Mouse (Mus musculus) thymus, postnatal 36 days (tissue): ENCODE data around the gene Ubc.
"Not testable (repeated sequence)": the region's sequence is repeated elsewhere in the genome, so short reads cannot be mapped to it uniquely, and the experiment has no call there.

Source experiments
- DNase-seq, 2 experiments: peaks; one replicate each; pipeline ENCODE4 v3.0.0; 2022; ENCODE audit warnings: mixed read lengths in 2 of 2

The Ubc gene

DNA sequence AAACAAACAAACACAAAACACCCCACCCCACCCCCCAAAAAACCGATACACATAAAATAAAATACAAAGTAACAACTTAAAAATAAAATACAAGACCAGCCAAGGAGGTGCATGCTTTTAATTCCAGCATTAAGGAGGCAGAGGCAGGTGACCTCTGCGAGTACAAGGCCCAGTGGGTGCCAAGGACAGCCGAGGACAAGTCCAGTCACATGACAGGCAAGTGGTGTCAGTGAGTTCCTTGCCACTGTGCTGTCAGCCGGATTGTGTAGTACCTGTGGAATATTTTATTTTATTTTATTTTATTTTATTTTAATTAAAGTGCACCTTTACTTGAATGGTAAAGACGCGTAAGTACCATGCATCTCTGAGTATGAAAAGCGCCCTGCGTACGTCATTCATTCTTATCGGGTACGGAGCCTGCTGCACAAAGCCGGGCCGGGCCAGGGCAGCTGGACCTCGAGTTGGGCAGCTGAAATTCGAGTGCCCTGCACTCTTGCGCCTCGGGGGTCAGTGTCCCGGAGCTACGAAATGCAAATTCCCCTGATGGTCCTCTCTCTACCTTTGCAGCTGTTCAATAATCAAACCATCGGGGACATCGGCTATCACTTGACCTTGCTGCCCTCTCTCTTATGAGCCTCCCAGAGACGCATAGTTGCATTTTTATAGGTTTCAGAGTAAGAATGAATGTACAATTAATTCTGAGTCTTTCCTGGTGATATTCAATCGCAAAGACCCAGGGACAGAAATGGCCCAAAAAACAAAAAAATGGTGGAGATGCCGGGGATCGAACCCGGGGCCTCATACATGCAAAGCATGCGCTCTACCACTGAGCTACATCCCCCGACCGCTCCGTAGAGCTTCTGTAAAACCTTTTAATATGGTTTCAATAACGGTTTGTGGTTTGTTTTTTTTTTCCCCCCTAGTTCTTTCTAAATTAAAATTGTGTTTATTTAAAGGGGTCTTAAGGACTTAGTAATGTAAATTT lies 13.8 kb upstream of the Ubc start:
- peak; percentile 70 for DNase-seq

GRCm38 (mm10) chr5:125402991-125403390 lies 13.0 kb upstream of the Ubc start:
- no peak for DNase-seq

GRCm38 (mm10) chr5:125402476-125402875 lies 12.5 kb upstream of the Ubc start:
- DNase-seq = no peak

DNA sequence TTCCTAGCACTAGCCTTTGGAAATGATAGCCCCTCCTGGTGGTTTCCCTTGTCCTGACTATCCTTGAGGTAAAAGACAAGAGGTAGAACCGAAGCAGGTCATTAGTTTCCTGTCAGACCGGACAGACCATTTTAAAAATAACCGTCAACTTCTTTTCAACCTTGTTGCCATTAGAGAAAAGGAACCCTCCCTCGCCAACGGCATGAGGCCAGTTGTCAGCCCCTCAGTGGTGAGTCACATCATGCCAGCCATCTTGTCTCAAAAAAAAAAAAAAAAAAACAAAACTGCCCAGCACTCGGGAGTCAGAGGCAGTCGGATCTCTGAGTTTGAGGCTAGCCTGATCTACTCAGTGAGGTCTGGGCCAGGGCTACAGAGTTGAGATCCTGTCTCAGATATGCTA lies 10.9 kb upstream of the Ubc start:
- DNase-seq = no peak

DNA sequence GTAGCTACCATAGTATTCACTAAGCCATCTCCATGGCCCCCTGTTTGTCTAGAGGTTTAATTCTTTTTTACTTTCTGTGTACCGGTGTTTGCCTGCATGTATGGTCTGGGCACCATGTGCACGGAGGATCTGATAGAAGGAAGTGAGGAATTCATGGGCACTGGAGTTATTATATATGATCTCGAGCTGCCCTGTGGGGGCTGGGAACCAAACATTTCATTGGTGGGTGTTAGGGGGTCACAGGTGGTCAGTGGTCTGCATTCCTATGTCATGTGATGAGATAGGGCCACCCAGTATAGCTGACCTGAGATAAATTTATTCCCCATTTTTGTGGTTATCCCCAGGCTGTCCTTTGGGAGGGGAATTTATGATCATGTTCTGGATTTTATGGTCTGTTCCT lies 5.0 kb upstream of the Ubc start:
- no peak for DNase-seq

DNA sequence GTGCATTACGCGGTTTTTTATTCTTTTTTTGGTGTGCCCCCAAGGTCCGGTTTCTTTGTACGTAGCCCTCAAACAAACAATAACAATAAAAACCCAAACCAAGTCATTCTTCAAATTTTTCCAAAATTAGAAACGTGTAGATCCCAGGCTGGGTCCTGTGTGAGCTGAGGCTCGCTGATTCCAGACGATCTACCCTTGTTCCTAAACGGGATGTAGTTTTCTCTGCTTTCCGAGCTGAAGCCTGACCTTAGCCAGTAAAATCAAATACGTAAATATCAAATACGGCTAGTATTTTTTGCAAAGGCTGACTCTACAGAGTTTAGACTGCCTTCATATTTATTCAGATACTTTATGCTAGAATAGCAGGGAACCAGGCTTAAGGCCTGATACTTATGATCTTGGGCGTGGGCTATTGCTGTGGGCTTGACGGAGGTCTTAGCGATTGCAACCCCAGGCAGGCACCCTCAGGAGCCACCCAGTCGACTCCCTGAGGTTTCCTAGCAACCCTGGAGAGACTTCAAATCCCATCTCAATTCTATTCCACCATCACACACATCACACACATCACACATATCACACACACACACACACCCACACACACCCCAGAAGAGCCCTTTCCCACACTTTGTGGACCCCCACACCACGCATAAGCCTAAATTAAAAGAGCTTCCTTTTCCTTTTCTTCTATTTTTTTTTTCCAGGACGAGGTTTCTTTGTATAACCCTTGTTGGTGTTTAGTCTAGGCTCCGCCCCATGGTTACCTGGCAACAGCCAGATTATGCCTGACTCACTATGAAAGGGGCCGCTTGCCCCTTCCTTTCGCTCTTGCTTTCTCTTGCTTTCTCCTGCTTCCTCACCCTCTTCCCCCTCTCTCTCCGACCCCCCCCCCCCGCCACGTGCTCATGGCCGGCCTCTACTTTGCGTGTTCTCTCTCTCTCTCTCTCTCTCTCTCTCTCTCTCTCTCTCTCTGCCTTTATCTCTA lies 3.9 kb upstream of the Ubc start:
- peak; percentile 79 to 88 for DNase-seq

- peak; percentile 97 for DNase-seq
Measured at GRCm38 (mm10) chr5:125392977-125393621, 3.1 kb upstream of the Ubc start.

DNA sequence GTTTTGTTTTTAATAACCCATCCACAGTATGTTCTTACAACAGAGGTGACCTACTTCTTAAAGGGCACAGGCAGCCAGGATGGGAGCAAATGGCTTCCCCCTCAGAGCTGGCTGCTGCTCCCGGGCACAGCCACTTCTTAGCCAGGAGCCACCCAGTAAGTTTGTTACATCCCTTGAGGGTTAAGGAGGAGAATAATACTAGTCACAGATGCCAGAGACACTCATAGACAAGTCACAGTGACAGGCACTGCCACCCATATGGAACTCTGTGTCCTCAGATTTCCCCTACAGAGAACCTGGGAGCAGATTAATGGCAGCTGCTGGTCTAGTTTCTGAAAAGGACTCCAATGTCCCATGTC lies 2.6 kb upstream of the Ubc start:
- DNase-seq = no peak

GRCm38 (mm10) chr5:125392176-125392575 lies 2.2 kb upstream of the Ubc start:
- DNase-seq = not testable (repeated sequence)

DNA sequence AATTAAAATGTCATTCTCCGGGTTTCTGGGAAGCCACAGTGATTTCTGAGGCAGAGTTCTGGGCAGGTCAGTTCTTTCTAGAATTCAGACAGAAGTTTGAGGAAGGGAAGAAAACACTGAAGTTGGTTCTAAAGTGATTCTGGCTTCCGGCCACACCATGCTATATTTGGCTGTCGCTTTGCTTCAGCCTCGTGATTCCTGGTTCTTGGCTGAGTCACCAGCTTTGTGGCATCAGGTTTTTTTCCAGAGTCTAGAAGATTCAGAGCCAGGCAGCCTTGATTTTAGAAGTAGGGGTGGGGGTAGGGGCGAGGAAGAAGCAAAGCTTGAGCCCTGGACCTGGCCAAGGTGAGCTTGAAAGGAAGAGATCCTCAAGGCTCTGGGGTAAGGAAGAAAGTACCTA lies 1.6 kb upstream of the Ubc start:
- no peak for DNase-seq

GRCm38 (mm10) chr5:125390906-125391477 lies 990 bp upstream of the Ubc start:
- no peak for DNase-seq

GRCm38 (mm10) chr5:125389131-125389578 lies 847 bp downstream of the Ubc start, which contains the start of gene Gm10382:
Gene Gm10382 (plus strand): TSS chr5:125389322.
- DNase-seq = peak; percentile 81 to 86

GRCm38 (mm10) chr5:125388358-125389092 lies 1.5 kb downstream of the Ubc start:
- no peak for DNase-seq

DNA sequence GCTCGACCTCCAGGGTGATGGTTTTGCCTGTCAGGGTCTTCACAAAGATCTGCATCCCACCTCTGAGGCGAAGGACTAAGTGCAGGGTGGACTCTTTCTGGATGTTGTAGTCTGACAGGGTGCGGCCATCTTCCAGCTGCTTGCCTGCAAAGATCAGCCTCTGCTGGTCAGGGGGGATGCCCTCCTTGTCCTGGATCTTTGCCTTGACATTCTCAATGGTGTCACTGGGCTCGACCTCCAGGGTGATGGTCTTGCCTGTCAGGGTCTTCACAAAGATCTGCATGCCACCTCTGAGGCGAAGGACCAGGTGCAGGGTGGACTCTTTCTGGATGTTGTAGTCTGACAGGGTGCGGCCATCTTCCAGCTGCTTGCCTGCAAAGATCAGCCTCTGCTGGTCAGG lies 2.7 kb downstream of the Ubc start:
- DNase-seq = not testable (repeated sequence)

GRCm38 (mm10) chr5:125385215-125385940 lies 4.6 kb downstream of the Ubc start:
- no peak for DNase-seq

GRCm38 (mm10) chr5:125384512-125385214 lies 5.3 kb downstream of the Ubc start:
- DNase-seq = no peak

GRCm38 (mm10) chr5:125383637-125384420 lies 6.2 kb downstream of the Ubc start:
- no peak for DNase-seq

GRCm38 (mm10) chr5:125382673-125383558 lies 7.1 kb downstream of the Ubc start:
- DNase-seq = peak in 1 of 2 experiments; percentile 47
